Mouse (Mus musculus): ENCODE data around the gene Tia1.

Tia1 gene

DNA sequence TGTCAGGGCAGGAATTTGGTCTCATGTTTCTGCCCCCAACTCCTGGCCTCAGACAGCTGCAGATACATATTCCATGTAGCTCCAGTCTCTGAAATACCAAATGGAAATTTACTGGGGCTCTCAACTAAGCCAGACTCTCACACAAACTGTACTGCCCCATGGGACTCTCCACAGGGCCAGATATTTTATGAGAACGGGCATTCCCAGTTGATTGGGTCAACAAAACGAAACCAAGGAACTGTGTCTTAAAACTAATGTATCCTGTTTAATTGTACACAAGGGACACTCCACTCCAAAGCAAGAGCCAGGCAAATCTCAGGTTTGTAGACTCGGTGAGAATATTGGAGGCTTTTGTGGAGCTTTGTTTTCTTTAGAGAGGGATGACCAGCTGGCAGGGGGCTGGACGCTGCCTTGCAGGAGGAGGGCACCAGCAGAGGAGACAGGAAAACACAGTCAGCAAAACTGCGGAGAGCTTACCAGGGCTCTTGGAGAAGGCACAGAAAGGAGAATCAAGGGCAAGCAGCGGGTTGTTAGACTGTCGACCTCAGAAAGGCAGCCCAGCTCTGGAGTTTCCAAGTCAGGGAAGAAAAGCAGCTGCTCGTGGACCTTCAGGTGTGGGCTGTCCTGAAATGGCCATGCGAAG is 76.3 kb downstream of the Tia1 start:
- DNase-seq (ENCODE audit: low spot score in 2 of 2) = no peak

DNA sequence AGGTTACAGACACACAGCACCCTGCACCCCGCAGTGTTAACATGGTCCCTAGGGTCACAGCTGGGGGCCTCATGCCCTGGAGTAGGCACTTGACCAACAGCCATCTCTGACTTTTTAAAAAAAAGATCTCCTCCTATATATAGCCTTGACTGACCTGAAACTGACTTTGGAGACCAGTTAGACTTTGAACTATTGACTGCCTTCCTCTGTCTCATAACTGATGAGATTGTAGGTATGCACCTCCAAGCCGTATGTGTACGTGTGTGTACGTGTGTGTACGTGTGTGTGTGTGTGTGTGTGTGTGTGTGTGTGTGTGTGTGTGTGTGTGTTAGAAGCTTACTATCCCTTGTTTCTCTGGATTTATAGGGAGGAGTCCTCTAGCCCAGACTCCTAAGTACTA is 77.9 kb downstream of the Tia1 start:
- DNase-seq (ENCODE audit: low spot score in 2 of 2) = no peak
